Mouse (Mus musculus): ENCODE data around the gene Rbm24.

Rbm24 gene

DNA sequence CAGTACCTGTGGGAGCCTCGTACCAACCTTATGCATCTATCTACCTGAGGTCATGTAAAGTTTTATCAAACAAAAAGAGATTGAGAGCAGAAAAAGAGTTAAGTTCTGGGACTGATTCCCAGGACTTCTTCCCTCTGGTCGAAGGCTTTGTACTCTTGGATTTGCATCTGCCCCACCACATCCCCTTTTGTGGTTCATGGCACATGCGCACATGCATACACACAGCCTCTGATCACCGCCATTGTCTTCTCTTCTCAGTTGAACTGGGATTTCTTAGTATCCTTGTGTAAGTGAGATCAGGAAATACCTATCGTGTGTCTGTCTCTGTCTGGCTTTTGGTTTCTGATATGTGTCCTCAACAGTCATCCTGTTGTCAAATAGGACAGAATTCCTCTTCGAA is 20.7 kb downstream of the Rbm24 start:
- DNase-seq (ENCODE audit: low spot score) = no peak

DNA sequence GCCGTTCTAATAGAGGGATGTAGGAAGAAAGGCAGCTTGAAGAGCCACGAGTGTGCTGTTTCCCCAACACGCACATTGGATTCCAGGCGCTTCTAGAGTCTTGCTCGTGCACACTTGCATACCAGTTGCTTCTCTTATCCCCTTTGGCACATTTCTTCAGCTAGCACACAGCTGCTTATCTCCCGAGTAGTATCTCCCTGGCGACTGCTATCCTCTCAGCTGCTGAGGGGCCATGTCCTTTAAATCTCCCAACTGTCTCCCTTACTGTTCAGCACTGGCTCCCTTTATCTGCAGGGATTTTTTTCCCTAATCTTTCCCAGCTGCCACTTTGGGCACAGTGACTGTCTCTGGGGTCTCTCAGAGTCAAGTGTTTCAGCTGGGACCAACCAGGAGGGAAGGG is 25.8 kb downstream of the Rbm24 start:
- no peak for DNase-seq (ENCODE audit: low spot score)

DNA sequence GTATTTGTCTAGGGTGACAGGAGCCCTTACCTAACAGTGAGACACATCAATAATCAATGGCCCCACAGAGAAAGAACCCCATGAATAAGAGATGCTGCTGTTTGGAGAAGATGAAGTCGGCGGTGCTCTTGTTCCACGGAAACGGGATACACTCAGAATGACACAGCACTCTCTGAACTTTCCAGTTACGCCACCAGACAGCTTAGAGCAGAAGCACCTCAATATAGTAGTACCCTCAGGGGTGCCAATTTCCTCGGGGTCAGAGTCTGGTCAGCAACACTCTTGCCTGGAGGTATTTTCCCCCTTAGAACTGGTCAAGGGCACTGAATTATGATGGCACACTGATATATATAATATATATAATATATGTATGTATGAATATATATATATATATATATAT is 27.8 kb downstream of the Rbm24 start:
- no peak for DNase-seq (ENCODE audit: low spot score)

DNA sequence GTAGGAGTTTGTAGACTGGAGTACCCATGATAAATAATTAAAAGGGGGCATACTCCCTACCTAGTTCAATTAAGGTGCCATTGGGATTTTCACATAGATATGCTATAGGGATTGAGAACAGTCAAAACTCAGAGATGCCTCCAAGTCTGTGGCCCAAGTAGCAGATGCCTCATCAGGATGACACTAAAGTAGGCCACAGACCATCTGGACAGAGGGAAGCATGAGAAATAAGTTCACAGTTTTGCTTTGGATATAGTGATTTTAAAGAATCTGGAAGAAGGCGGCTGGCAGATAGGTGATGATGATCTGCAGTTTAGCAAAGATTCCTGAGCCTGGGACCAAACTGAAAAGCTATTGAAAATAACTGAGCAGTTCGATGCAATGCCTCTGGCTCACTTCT is 30.0 kb downstream of the Rbm24 start:
- DNase-seq (ENCODE audit: low spot score) = no peak

DNA sequence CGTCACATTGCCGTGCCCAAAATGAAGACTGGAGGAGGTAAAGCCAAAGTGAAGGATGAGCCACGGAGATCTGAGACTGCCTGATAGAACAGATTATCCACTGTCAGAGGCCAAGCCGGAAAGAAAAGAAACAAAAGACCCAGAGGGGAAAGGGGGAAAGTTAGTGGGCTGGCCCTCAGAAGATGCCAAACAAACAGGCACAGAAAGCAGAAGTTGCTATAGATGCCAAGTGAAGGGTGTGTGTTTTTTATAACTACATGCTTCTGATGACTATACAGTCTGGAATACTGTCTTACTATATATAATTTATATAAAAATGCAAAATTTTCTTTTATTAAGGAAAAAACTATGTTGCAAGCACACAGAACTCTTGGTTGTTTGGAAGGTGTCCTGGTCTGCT is 31.7 kb downstream of the Rbm24 start:
- DNase-seq (ENCODE audit: low spot score) = no peak

DNA sequence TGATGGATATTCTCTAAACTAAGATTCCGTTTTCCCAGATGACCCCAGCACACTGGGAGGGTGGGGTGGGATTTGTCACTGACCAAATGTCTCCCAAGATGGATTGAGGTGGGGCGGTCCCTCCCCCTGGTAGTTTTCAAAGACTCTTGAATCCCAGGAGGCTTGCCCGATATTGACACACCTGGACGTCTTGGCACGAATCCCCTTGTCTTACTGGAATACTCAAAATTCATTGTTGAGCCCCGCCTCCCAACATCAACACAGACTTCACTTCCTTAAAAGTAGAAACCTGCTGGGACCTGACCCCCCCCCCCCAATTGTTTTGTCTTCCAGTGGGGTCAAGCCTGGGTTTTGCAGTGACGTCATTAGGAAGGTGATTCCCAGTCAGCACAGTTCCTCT is 32.4 kb downstream of the Rbm24 start:
- DNase-seq (ENCODE audit: low spot score) = no peak

DNA sequence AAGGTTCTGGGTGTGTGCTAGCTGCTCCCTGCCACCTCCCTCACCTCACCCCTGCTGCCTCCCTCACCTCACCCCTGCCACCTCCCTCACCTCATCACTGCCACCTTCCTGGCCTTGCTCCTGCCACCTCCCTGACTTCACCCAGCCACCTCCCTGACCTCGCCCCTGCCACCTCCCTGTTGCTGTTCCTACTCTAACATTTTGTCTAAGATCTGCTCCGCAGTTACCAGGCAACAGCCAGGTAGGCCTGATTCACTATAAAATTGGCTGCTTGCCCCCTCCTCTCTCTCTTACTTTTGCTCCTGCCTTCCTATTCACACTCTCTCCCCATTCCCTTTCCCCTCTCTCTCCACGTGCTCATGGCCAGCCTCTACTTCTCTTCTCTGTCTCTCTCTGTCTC is 33.3 kb downstream of the Rbm24 start:
- no peak for DNase-seq (ENCODE audit: low spot score)

DNA sequence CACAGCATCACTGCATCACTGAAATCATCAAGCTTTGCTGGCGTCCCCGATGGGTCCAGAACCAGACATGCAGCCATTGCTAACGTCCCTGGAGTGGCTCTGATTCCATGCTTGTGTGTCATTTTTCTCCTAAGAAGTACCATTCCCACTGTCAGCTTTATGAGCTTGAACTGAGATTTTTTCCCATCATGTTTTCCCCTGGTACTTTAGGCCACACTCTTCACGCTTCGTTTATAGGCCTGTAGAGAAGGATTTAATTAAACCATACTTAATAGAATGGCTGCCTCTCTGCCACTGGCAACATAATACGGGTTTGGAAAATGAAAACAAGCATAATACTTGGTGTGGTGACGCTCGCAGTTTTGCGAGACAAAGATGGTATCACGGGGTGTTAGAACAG is 41.3 kb downstream of the Rbm24 start:
- DNase-seq (ENCODE audit: low spot score) = no peak

DNA sequence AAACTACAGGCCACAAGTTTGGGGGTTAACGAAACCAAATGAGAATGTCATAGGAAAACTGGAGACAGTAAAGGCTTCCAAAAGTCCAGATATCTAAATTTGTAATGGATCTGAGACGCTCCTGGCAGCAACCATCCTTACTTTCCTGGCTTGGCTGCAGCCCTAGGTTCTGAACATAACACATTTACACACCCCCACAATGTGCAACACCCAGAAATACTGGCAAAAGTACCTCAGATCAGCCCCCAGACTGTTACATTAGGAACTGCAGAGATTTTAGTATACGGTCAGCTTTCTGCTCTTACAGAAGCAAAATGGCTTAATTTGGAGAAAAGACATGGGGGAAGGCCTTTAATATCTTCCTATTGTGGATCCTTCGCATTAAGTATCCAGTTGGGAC is 44.0 kb downstream of the Rbm24 start:
- DNase-seq (ENCODE audit: low spot score) = no peak

DNA sequence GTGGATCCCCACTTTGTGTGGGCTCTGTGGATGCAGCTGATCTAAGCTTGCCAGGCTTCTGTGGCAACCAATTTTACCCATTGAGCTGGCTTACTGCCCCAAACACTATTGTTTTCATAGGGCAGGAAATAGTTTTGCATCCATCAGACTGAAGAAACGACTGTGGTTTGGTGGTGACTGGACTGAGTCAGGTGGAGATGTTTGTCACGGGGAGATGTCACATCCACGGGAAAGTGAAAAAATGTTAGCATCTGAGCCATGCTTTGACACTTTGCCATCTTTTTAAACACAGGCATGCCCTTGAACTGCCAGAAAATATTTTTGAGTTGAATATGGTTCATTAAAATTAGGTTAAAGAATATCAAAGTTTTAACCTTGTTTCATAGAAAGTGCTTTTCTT is 45.5 kb downstream of the Rbm24 start:
- no peak for DNase-seq (ENCODE audit: low spot score)

DNA sequence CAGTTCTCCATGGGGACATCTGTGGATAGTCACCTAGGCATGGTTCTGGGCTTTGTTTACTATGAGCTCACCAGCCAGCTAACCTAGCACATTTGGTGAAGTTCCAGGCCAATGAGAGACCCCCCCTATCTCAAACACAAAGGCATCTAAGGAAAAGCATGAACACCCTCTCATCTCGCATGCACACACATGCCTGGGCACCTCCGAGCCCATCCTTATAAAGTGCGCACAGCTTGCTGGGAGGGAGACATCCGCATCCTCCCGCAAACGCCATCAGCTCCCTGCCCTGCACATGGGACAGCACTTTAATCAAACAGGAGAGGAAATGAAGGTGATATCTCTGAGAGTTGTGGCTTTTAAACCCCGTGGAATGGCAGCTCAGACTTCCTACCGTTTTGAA is 50.0 kb downstream of the Rbm24 start:
- DNase-seq (ENCODE audit: low spot score) = no peak

DNA sequence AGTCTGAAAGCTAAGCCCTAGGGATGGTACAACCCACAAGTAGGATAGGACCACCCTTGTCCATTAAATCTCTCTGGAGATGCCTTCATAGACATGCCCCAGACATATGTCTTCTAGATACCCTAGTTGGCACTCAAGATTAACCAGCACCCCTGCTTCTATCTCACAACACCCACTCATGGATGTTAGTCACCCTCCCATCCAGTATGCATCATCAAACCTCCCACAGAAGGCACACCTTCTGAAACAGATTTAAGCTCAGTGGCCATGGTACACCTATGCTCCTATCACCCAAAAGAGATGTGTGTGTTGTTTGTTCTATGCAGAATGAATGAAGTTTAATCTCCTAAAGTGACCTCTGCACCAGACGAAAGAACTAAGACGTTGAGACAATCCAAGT is 51.3 kb downstream of the Rbm24 start:
- DNase-seq (ENCODE audit: low spot score) = no peak
